Mouse (Mus musculus): ENCODE results near the gene Kirrel3.

- TF ChIP-seq CTCF (IDR thresholded peaks at IDR 0.05; ENCODE audit: low read depth, low read length) (no peak), POLR2A (IDR thresholded peaks at IDR 0.05; ENCODE audit: borderline replicate concordance, low read depth, low read length) (no peak)
Observed at GRCm38 (mm10) chr9:34722198-34722550, 236.5 kb downstream of the Kirrel3 start.
